Mouse (Mus musculus) megakaryocyte, embryonic 14.5 days (primary cell): Measurements from ENCODE around the gene Nap1l5. TPM values are rescaled to one million over a fixed set of nuclear protein-coding genes. Genes with fewer than 3 reads are reported as not detected.

Experiments used
- H3K27me3 ChIP-seq: replicated peaks from 2 replicates; pipeline ENCODE3; 2012; ENCODE audit warnings: inconsistent platforms
- H3K36me3 ChIP-seq: replicated peaks from 2 replicates; pipeline ENCODE3; 2012; ENCODE audit warnings: low read length, inconsistent platforms, mixed read lengths
- H3K4me1 ChIP-seq: 2 replicates; pipeline ENCODE4 v1.6.1; 2012; ENCODE audit warnings: inconsistent platforms
- H3K4me3 ChIP-seq: replicated peaks from 2 replicates; pipeline ENCODE3; 2012; ENCODE audit warnings: moderate library complexity, mild to moderate bottlenecking, inconsistent platforms
- H3K9me3 ChIP-seq: 2 replicates; pipeline ENCODE4 v1.6.1; 2012; ENCODE audit warnings: inconsistent platforms
- FLI1 ChIP-seq: IDR thresholded peaks from 2 replicates; pipeline ENCODE4 v1.6.1; 2012; ENCODE audit warnings: low read length, inconsistent platforms, mixed read lengths
- GATA1 ChIP-seq: IDR thresholded peaks from 3 replicates; pipeline ENCODE4 v1.6.1; 2012; ENCODE audit warnings: mixed read lengths, low read length, inconsistent platforms, borderline replicate concordance
- polyA plus RNA-seq: library from polyadenylated mRNA; stranded (reverse); fragments of >175 nt; gene quantifications from 2 replicates; pipeline ENCODE4 v1.2.3, GENCODE M21; 2012; ENCODE audit warnings: low replicate concordance; ENCODE audit not compliant: insufficient read depth

Nap1l5 gene
- polyA plus RNA-seq, 1 experiment = not detected

DNA sequence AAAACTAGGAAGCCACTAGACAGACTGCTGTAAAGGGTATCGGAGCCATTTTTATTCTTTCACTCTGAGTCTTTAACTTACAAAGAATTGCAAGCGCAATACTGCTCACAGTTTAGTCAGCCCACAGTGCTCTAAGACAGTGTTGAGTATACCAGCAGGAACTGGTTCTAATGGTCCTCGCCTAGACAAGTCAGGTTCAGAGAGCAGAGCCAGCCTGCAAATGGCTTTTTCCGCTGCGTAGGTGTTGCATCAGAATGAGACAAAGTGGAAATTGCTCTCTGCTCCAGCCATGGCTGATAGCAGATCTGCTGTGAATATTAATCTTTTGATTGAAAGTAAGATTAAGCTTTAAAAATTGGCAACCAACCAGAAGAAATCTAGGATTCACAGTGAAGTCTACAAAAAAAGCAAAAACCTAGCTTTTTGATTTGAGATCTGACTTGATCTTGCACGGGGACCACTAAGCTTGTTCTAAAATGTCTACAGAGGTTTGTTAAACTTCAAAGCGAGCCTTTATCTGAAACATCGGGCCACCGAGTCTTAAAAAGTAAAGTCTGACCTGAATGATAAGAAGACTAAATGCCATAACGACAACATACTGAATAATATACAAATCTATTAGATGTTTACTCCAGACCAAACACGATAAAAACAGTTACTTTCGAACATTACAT is 25.8 kb upstream of the Nap1l5 start:
- H3K4me3 ChIP-seq = no peak overlapping the region
- no peak for TF ChIP-seq GATA1
- no peaks in the 10 kb centered on the region for H3K27me3 ChIP-seq
- H3K36me3 ChIP-seq = no peaks in the 10 kb centered on the region
- no peaks in the 10 kb centered on the region for H3K4me1 ChIP-seq
- no peaks in the 10 kb centered on the region for H3K9me3 ChIP-seq

DNA sequence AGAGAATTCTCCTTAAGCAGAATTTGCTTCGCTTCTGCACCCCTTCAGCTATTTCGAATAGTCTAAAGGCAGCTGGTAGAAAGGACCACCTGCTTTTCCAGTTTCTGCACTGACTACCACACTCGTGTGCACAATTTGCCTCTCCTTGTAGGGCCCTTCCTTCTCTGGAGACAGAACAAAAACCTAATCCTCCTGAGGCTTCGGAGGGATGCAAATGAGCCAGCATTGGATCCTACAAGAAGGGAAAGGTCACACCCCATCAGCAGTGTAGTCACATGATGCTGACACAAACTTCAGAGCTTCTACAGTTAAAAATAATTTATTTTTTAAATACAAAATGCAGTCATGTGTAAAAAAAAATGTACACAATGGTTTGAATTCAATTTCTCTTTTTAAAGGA is 24.3 kb upstream of the Nap1l5 start:
- H3K36me3 ChIP-seq = no peaks in the 10 kb centered on the region
- no peaks in the 10 kb centered on the region for H3K9me3 ChIP-seq
- no peaks in the 10 kb centered on the region for H3K4me1 ChIP-seq
- H3K4me3 ChIP-seq = no peak overlapping the region
- TF ChIP-seq FLI1 = no peak
- no peak for TF ChIP-seq GATA1
- H3K27me3 ChIP-seq = no peaks in the 10 kb centered on the region

DNA sequence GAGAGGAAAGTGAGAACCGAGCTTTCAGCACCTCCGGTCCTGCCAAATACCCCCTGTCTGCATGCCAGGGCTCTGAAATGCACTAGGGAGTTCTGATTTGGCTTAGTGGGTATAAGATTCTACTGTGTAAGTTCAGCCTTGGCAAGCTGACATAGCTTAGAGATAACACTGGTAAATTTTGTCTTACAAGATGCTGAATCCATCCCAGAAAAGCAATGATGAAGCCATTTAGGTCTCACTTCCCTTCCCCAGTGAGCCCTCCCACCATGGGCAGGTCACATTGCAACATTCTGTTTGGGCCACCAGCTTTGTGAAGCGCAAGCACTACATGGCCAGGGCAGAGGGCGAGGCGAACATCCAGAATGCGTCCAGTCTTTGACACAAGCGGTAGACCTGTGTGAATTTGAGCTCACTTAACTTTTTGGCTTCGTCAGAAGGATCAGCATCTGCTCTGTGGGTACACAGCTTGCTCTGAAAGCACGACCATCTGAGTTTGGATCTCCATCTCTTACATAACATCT is 23.1 kb upstream of the Nap1l5 start:
- TF ChIP-seq GATA1 = no peak
- TF ChIP-seq FLI1 = no peak
- Histone ChIP-seq H3K9me3 (no peaks in the 10 kb centered on the region), H3K4me3 (no peak overlapping the region), H3K4me1 (no peaks in the 10 kb centered on the region), H3K27me3 (no peaks in the 10 kb centered on the region), H3K36me3 (no peaks in the 10 kb centered on the region)

GRCm38 (mm10) chr6:58927881-58928280 is 21.0 kb upstream of the Nap1l5 start:
- H3K4me3 ChIP-seq = no peak overlapping the region
- no peaks in the 10 kb centered on the region for H3K4me1 ChIP-seq
- no peaks in the 10 kb centered on the region for H3K9me3 ChIP-seq
- H3K27me3 ChIP-seq = no peaks in the 10 kb centered on the region
- H3K36me3 ChIP-seq = no peaks in the 10 kb centered on the region
- no peak for TF ChIP-seq GATA1
- TF ChIP-seq FLI1 = no peak

DNA sequence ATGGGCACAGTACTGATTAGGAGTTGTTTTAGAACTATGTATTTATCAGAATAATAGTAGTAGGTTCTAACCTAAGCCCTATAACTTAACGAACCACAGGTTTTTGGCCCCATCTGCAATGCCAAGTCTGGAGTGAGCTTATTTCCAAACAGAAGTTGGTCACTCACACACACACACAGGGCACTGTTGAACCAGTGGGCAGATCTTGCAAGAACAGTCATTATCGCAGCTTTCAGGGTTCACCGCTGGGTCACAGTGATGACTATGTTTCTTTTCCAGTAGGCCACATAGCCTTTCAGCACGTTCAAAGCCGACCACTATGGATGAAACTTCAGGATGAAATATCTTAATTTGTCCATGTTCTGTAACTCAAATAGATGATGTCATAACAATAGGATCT is 15.6 kb upstream of the Nap1l5 start:
- TF ChIP-seq FLI1 (no peak), GATA1 (no peak)
- peaks cover 7% of the 10 kb centered on the region for H3K36me3 ChIP-seq
- H3K4me3 ChIP-seq = no peak overlapping the region

GRCm38 (mm10) chr6:58921623-58922022 is 14.7 kb upstream of the Nap1l5 start:
- peaks cover 1% of the 10 kb centered on the region for H3K4me1 ChIP-seq
- no peaks in the 10 kb centered on the region for H3K9me3 ChIP-seq
- TF ChIP-seq FLI1 = no peak
- TF ChIP-seq GATA1 = no peak
- H3K36me3 ChIP-seq = peaks cover 7% of the 10 kb centered on the region
- H3K27me3 ChIP-seq = no peaks in the 10 kb centered on the region
- H3K4me3 ChIP-seq = no peak overlapping the region

More for the DNA sequence above, 15.6 kb upstream of the Nap1l5 start:
- H3K27me3 ChIP-seq = no peaks in the 10 kb centered on the region
- H3K9me3 ChIP-seq = no peaks in the 10 kb centered on the region
- H3K4me1 ChIP-seq = no peaks in the 10 kb centered on the region

DNA sequence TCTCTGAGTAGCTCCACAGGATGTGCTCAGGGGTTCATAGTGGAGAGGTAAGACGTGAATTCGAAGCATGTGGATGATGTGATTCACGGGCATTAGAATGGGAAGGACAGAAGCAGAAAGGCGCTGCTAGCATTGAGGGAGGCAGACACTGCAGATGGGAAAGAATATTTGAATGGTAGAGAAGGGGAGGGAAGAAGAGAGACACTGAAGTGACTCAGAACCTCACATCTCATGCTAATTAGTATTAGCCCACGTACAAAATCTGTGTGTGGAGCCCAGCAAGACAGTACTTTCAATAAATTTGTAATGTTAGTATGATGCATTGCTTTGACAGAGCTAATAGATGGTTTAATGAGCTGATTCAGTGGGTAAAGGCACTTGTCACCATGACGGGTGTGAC is 13.9 kb upstream of the Nap1l5 start:
- Histone ChIP-seq H3K4me1 (peaks cover 7% of the 10 kb centered on the region), H3K4me3 (no peak overlapping the region), H3K9me3 (no peaks in the 10 kb centered on the region), H3K27me3 (no peaks in the 10 kb centered on the region), H3K36me3 (peaks cover 7% of the 10 kb centered on the region)
- TF ChIP-seq FLI1 (no peak), GATA1 (no peak)

- TF ChIP-seq GATA1 (no peak), FLI1 (no peak)
- peaks cover 7% of the 10 kb centered on the region for H3K4me1 ChIP-seq
- H3K36me3 ChIP-seq = peaks cover 7% of the 10 kb centered on the region
- no peaks in the 10 kb centered on the region for H3K9me3 ChIP-seq
- H3K27me3 ChIP-seq = no peaks in the 10 kb centered on the region
- peak overlapping the region; percentile 15 for H3K4me3 ChIP-seq
These were observed 9.6 kb upstream of the Nap1l5 start for GRCm38 (mm10) chr6:58916498-58916897.

DNA sequence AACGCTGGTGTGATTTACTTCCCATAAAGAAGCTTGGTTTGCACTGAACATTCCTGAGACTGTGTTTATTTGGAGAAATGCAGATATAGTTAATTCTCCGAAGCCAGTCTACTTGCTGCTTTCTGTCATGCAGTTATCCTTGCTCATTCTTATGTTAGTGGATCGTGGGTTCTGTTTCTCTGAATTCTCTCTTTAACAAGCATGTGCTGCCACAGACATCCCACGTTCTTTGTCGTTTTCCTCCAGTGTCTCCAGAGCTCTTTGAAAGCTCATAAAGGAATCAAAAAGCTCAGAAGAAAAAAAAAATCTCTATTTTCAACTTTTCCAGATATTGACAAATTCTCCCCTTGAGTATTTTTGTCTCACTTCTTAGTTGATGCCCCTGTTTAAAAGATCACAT is 7.1 kb upstream of the Nap1l5 start:
- H3K27me3 ChIP-seq = no peaks in the 10 kb centered on the region
- H3K9me3 ChIP-seq = no peaks in the 10 kb centered on the region
- H3K36me3 ChIP-seq = peaks cover 3% of the 10 kb centered on the region
- H3K4me1 ChIP-seq = peaks cover 7% of the 10 kb centered on the region
- TF ChIP-seq FLI1 = no peak
- no peak for TF ChIP-seq GATA1
- H3K4me3 ChIP-seq = no peak overlapping the region

DNA sequence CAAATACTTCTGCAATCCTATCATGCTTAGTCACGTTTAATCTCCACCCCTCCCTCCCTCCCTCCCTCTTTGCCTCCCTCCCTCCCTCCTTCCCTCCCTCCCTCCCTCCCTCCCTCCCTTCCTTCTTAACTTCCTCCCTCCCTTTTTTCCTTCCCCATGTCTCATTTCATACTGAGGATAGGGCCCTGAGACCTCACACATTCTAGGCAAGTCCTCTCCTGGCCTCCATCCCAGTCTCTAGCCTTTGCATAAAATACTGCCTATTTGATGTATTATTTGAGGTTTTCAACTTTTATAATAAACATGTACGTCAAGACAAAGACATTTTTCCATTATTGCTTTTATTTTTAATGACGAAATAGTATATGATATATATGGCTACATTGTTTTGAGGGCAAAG is 6.7 kb upstream of the Nap1l5 start:
- TF ChIP-seq FLI1 = no peak
- no peak for TF ChIP-seq GATA1
- Histone ChIP-seq H3K4me3 (no peak overlapping the region), H3K9me3 (no peaks in the 10 kb centered on the region), H3K36me3 (peaks cover under 1% of the 10 kb centered on the region), H3K4me1 (peaks cover 7% of the 10 kb centered on the region), H3K27me3 (no peaks in the 10 kb centered on the region)

GRCm38 (mm10) chr6:58912842-58913241 is 6.0 kb upstream of the Nap1l5 start:
- TF ChIP-seq FLI1 (no peak), GATA1 (no peak)
- no peak overlapping the region for H3K4me3 ChIP-seq

More at GRCm38 (mm10) chr6:58912842-58913241, 6.0 kb upstream of the Nap1l5 start:
- Histone ChIP-seq H3K27me3 (no peaks in the 10 kb centered on the region), H3K36me3 (no peaks in the 10 kb centered on the region), H3K9me3 (no peaks in the 10 kb centered on the region), H3K4me1 (peaks cover 7% of the 10 kb centered on the region)
